Mouse (Mus musculus): ENCODE measurements around the gene Usp19.

Gene Usp19

DNA sequence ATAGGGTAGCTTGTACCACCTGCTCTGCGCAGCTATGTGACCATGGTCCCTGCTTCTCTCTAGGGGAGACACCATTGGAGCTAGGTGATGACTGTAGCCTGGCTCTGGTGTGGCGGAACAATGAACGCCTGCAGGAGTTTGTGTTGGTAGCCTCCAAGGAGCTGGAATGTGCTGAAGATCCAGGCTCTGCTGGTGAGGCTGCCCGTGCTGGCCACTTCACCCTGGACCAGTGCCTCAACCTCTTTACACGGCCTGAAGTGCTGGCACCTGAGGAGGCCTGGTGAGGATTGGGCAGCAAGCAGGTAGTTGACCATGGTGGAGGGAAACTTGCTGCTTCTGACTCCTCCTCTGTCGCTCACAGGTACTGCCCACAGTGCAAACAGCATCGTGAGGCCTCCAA, 8.8 kb downstream of the Usp19 start:
- no peak for DNase-seq (ENCODE audit: low spot score)

DNA sequence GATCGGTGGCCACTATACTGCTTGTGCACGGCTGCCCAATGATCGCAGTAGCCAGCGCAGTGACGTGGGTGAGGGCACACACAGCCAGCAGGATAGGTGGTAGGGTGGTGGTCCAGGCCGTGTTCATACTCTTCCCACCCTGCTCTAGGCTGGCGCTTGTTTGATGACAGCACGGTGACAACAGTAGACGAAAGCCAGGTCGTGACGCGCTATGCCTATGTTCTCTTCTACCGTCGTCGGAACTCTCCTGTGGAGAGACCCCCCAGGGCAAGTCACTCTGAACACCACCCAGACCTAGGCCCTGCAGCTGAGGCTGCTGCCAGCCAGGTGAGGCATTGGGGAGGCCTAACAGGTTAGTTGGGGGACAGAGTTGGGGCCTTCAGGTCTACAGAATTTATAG, 9.5 kb downstream of the Usp19 start:
- no peak for DNase-seq (ENCODE audit: low spot score)

DNA sequence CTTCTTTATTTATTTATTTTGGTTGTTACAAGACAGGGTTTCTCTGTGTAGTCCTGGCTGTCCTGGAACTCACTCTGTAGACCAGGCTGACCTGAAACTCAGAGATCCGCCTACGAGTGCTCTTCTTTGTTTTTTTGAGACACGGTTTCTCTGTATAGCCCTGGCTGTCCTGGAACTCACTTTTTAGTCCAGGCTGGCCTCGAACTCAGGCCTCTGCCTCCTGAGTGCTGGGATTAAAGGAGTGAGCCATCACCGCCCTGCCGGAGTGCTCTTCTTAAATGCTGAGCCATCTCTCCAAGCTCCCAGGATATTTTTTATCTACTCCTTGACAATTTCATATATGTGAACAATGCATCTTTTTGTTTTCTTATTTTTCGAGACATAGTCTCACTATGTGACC, 16.5 kb downstream of the Usp19 start:
- no peak for DNase-seq (ENCODE audit: low spot score)

DNA sequence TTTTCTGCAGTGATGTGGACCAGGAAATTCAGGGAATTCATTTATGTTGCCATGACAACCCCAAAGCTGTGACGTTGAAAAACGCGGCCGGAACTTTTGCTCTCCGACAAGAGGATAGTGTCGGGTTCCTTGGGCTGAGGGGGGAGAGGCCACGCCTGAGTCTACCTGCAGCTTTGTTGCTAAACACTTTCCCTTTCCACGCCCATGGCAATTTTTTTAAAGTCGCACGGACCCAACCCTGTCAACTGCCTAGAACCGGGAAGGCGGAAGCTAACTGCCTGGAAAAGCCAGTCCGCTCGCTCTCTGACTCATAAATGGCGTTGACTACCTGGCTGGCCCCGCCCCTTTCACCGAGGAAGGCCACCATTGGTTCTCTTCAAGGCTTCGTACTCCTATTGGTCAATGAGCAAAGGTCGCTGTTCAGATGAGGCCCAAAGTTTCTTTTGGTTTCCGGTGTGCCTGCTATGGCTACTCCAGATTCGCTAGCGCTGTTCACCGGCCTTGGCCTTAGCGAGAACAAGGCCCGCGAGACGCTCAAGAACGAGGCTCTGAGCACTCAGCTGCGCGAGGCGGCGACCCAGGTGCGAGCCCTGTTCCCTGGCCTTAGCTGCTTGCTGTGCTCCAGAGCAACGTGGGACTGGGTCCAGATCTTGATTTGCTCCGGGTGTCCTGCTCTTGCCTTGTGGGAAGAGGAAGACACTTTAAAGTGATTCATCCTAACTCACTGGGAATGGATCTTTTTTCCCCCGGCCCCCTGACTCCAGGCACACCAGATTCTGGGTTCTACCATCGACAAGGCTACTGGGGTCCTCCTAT, 17.4 kb downstream of the Usp19 start, which contains the start of gene Qars:
TSS of gene Qars (plus strand) at position 88 of the 816 bp plus-strand sequence.
- peak; percentile 93 for DNase-seq (ENCODE audit: low spot score)

DNA sequence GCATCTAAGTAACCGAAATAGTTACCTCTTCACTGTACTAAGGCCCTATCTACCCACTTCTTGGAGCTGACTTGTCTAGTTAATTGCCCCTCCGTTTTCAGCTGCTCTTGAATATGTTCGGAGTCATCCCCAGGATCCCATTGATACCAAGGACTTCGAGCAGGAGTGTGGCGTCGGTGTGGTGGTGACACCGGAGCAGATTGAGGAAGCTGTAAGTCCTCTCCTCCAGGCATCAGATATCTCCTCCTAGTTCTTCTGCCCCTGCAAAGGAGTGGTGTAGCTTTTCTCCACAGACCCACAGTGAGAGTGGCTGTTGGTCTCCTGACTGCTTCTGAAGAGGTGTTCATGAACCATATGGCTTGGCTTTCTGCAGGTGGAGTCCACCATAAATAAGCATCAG, 18.4 kb downstream of the Usp19 start:
- no peak for DNase-seq (ENCODE audit: low spot score)

DNA sequence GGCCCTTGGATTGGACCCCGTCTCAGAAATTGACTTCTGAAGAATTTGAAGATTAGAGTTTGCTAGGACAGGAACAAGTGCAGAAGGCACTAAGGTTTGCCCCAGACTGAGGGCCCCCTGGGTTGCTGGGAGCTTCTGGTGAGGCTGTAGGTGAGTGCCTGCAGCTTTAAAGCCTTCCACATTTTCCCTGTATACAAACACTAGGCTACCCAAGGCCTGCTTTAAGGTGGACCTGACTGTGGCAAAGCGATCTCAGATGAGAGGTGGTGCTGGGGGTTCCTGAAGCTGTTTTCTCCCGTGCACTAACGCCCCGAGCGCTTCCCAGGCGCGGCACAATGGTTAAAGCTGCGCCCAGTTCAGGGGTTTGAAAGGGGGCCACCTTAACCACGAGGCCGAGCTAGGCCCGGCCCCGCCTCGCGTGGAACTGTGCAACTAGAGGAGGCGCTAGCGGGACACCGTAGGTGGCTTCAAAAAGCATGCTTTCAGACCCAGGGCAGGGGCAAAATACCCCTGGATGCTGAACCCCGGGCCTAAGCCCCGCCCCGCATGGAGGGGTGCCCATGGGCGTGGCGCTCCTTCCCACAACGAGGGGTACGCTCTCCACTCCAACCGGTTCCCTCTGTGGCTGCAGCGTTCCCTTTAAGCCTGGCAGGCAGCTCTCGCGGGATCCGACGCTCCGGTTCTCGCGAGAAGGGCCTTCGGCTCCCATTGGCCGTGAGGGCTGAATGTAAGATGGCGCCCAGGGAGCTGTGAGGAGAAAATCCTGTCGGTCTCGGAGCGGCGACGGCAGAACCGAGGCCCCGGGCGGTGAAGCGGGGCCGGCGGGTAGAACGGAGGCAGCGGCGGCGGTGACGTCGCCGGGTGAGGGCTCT, 26.2 kb downstream of the Usp19 start, which contains the start of gene Qrich1:
TSS of gene Qrich1 (plus strand) at position 427 of the 872 bp plus-strand sequence.
- peak; percentile 92 for DNase-seq (ENCODE audit: low spot score)

DNA sequence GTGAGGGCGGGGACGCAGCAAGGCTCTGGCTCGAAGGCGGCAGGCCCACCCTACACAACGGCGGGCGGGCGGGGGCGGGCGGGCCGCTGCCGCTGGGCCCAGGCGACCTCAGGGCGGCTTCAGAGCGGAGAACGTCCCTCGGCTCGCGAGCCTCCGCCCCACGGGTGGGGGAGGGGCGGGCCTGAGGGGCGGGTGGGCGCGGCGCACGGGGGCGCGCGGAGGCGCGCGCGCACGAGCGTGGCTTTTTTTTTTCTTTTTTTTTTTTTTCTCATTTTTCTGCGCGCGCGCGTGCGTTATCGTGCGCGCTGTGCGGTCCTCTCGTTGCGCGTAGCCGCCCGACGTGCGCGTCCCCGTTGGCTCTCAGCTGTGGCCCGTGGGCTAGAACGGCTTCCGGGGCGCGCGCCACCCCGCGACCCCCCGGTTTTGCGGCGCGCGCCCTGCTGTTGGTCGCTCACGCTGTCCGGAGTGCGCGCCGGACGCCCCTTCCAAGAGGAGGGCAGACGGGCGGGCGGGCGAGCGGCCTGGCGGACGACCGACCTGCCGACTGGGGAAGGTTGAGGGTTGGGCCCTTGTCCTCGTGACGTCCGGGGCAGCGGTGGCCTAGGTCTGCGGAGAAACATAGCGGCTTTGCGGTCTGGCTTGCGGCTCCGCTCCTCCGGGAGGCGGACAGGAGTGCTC, 27.0 kb downstream of the Usp19 start:
- peak; percentile 78 for DNase-seq (ENCODE audit: low spot score)

DNA sequence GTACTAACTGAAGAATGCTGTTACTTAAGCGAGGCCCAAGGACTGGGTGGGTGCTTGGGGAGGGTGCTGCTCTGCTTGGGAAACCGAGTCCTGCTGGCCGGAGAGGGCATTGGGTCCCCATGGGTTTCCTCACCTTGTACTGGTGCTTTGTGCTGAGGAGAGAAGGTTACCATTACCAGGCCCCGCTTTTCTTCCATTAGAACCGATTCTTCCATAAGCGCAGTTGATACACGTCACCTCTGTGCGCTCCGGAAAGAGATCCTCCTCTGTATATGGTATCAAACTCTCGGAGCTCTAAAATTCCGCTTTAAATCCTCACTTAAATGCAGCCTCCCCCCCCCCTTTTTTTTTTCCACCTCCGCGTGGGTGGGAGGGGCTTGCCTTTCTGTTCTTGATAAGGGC, 27.5 kb downstream of the Usp19 start:
- peak; percentile 70 for DNase-seq (ENCODE audit: low spot score)

DNA sequence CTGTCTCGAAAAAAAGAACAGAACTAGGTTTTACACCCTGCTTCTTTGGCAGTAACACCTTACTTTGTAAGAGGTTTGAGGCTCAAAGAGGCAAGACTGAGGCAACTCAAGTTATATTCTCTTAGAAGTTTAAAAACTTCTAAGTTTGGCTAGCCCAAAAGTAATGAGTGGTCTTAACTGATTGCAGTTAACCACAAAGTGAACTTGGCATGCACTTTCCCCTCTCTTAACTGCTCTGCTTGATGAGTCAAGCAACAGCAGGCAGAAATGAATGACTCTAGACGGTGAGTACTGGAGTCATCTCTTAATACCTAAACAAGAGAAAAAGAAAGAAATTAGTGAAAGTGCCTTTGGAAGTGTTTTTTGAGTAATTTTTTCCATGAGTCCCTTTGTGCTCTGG, 31.2 kb downstream of the Usp19 start:
- no peak for DNase-seq (ENCODE audit: low spot score)

DNA sequence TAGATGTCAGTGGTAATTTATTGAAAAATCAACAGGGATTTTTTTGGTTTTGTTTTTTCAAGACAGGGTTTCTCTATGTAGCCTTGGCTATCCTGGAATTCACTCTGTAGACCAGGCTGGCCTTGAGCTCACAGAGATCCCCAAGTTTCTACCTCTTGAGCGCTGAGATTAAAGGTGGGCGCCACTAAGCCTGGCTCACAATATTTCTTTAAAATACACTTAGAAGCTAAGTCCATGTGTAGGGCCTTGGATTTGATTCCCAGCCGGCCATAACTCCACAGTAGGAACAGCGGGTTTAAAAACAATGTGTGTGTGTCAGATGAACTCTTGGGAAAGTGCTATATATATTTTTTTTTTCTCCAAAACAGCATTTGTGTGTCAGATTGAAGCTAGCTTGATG, 32.9 kb downstream of the Usp19 start:
- DNase-seq (ENCODE audit: low spot score) = no peak

DNA sequence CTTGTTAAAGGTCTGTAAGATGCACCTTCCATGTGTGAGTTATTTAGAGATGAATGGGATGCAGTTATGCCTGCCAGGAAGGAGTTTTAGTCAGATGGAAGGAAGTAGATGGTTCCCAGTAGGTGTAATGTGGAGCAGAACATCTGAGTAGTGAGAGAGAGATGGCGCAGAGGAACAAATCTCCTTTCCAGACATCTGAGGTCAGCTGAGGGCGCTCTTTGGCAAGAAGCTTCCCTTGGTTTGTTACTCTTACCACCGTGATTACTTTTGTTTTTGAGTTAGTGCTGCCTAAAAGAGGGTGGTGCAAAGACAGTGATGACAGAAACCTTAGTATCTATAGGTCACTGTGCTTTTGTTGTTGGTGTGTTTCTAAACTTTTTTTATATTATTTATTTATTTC, 35.0 kb downstream of the Usp19 start:
- DNase-seq (ENCODE audit: low spot score) = no peak

DNA sequence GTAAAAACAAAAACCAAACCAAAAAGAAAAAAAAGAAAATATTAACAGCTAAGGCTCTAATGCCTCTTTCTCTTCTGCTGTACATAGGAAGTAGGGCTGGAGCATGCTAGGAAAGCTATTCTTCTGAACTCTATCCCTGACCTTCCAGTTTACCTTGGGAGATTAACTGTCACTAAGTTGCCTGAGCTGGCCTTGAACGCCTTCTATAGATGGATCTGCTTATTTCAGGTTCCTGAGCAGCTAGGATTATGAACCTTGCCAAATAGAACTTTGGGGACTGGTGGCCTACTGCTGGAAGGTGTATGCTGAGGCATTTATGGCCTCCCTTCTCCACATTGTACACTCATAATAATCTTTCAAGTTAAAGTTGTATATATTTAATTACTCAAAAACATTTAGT, 40.6 kb downstream of the Usp19 start:
- DNase-seq (ENCODE audit: low spot score) = no peak

DNA sequence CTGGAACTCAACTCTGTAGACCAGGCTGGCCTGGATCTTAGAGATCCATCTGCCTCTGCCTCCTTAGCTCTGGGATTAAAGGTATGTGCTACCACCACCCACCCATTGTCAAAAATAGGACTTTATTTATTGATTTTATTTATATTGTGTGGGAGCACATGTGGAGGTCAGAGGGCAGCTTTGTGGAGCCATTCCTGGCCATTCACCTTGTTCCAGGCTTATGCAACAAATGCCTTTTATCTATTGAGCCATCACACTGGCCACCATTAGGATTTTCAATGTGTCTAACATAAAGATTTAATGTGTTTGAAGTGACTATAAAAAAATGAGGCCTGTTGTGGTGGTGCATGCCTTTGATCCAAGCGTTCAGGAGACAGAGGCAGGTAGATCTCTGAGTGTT, 41.1 kb downstream of the Usp19 start:
- DNase-seq (ENCODE audit: low spot score) = no peak

DNA sequence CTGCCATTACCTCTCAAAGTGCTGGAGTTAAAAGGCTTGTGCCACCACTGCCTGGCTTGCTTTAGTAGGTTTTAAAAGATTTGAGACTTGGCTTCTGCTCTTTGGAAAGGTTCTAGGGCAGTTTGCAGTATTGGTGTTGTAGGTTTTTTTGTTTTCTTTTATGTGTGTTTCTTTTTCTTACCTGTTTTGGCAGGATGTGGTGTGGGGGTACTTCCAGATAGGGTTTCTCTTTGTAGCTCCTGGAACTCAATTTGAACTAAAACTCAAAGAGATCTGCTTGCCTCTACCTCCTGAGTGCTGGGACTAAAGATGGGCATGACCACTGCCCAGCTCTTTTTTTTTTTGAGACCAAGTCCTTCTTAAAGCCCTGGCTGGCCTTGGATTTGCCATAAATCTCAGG, 50.4 kb downstream of the Usp19 start:
- DNase-seq (ENCODE audit: low spot score) = peak; percentile 34

DNA sequence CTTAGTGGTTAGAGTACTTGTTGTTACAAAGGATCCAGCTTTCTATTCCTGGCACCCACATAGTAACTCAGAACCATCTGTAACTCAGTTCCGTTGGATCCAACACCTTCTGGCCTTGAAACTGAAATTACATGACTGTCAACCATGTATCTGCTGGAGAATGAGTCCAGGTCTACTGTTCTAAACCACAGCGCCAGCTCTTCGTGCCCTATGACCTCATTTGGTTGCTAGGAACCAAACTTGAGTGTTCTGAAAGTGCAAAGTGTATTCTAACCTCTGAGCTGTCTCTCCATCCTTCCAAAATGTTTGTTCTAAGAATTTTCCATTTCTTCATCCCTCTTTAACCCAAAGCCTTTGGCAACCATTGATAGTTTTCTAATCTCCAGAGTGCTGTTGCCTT, 55.6 kb downstream of the Usp19 start:
- DNase-seq (ENCODE audit: low spot score) = no peak

DNA sequence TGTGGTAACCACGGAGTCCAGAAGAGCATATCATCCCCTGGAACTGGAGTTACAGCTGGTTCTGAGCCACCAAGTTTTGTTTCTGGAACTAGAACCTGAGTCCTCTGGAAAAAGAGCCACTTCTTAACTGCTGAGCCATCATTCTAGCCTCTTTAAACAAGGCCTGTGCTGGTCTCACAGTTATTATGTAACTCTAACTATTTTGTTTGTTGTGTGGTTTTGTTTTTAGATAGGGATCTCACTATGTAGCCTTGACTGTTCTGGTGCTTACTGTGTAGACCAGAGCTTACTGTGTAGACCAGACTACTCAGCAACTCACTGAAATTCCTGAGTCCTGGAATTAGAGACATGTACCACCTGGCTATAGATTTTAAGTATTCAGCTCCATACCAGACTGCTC, 56.5 kb downstream of the Usp19 start:
- DNase-seq (ENCODE audit: low spot score) = no peak
